Mouse (Mus musculus): ENCODE data around the gene Fosb. TPM values are rescaled to one million over a fixed set of nuclear protein-coding genes. Genes with fewer than 3 reads are reported as not detected.
A peak's percentile ranks its signal among the peaks of the same experiment; 100 is the strongest.
"Not testable (repeated sequence)": the region's sequence is repeated elsewhere in the genome, so short reads cannot be mapped to it uniquely, and the experiment has no call there.

Gene Fosb
- polyA plus RNA-seq, 1 experiment from 2014 or later = 0.07 TPM

GRCm38 (mm10) chr7:19284763-19285162 is 25.1 kb downstream of the Fosb start:
- WGBS = 26% methylated on average over 4 of the region's 4 CpGs
- H3K27ac ChIP-seq (ENCODE audit: low read length) = no peak overlapping the region
- no peaks in the 10 kb centered on the region for H3K9me3 ChIP-seq (ENCODE audit: control insufficient read depth, low read depth, low read length)
- no peak overlapping the region for H3K9ac ChIP-seq (replicated peaks; ENCODE audit: low read depth, low read length)
- no peaks in the 10 kb centered on the region for H3K36me3 ChIP-seq (ENCODE audit: control insufficient read depth, insufficient read depth, low read length)
- no peak for ATAC-seq (ENCODE audit: insufficient number of reproducible peaks, insufficient read depth, low FRiP score, low read depth)
- H3K4me3 ChIP-seq (ENCODE audit: low read depth, low read length) = no peak overlapping the region
- H3K4me2 ChIP-seq (replicated peaks; ENCODE audit: low read depth, low read length) = no peak overlapping the region
- H3K27me3 ChIP-seq (ENCODE audit: control insufficient read depth, insufficient read depth, low read length) = peaks cover 14% of the 10 kb centered on the region
- peaks cover 7% of the 10 kb centered on the region; the same call in 1 of the 2 replicates for H3K4me1 ChIP-seq (ENCODE audit: control insufficient read depth, insufficient read depth, low read length)

- Histone ChIP-seq H3K4me2 (replicated peaks; ENCODE audit: low read depth, low read length) (peak overlapping the region; percentile 100), H3K4me1 (ENCODE audit: control insufficient read depth, insufficient read depth, low read length) (peaks cover 7% of the 10 kb centered on the region; the same call in 1 of the 2 replicates), H3K4me3 (ENCODE audit: low read depth, low read length) (0 out of 2 replicates have a peak overlapping the region, but pooled peaks have one; percentile 55), H3K9me3 (ENCODE audit: control insufficient read depth, low read depth, low read length) (no peaks in the 10 kb centered on the region), H3K27me3 (ENCODE audit: control insufficient read depth, insufficient read depth, low read length) (peaks cover 27% of the 10 kb centered on the region), H3K9ac (replicated peaks; ENCODE audit: low read depth, low read length) (no peak overlapping the region), H3K36me3 (ENCODE audit: control insufficient read depth, insufficient read depth, low read length) (no peaks in the 10 kb centered on the region), H3K27ac (ENCODE audit: low read length) (no peak overlapping the region)
- no peak for ATAC-seq (ENCODE audit: insufficient number of reproducible peaks, insufficient read depth, low FRiP score, low read depth)
- 42% methylated on average over 14 of the region's 14 CpGs for WGBS
These were observed 26.4 kb downstream of the Fosb start for GRCm38 (mm10) chr7:19283406-19283804.

GRCm38 (mm10) chr7:19282791-19283405 is 27.0 kb downstream of the Fosb start:
- Histone ChIP-seq H3K36me3 (ENCODE audit: control insufficient read depth, insufficient read depth, low read length) (no peaks in the 10 kb centered on the region), H3K27me3 (ENCODE audit: control insufficient read depth, insufficient read depth, low read length) (peaks cover 32% of the 10 kb centered on the region), H3K9ac (replicated peaks; ENCODE audit: low read depth, low read length) (no peak overlapping the region; the same call in 1 of the 2 replicates), H3K27ac (ENCODE audit: low read length) (no peak overlapping the region), H3K4me3 (ENCODE audit: low read depth, low read length) (peak overlapping the region; percentile 55), H3K4me1 (ENCODE audit: control insufficient read depth, insufficient read depth, low read length) (peaks cover 7% of the 10 kb centered on the region; the same call in 1 of the 2 replicates), H3K4me2 (replicated peaks; ENCODE audit: low read depth, low read length) (peak overlapping the region; percentile 100), H3K9me3 (ENCODE audit: control insufficient read depth, low read depth, low read length) (no peaks in the 10 kb centered on the region)
- WGBS = under 1% methylated on average over 34 of the region's 35 CpGs
- peak; percentile 54 for ATAC-seq (ENCODE audit: insufficient number of reproducible peaks, insufficient read depth, low FRiP score, low read depth)

- peaks cover 7% of the 10 kb centered on the region; the same call in 1 of the 2 replicates for H3K4me1 ChIP-seq (ENCODE audit: control insufficient read depth, insufficient read depth, low read length)
- WGBS = under 1% methylated on average over 37 of the region's 37 CpGs
- H3K4me3 ChIP-seq (ENCODE audit: low read depth, low read length) = peak within 1 kb of the TSS; percentile 55
- peaks cover 34% of the 10 kb centered on the region for H3K27me3 ChIP-seq (ENCODE audit: control insufficient read depth, insufficient read depth, low read length)
- H3K36me3 ChIP-seq (ENCODE audit: control insufficient read depth, insufficient read depth, low read length) = no peaks in the 10 kb centered on the region
- H3K9me3 ChIP-seq (ENCODE audit: control insufficient read depth, low read depth, low read length) = no peaks in the 10 kb centered on the region
- H3K9ac ChIP-seq (replicated peaks; ENCODE audit: low read depth, low read length) = no peak within 1 kb of the TSS; the same call in 1 of the 2 replicates
- no peak within 1 kb of the TSS for H3K27ac ChIP-seq (ENCODE audit: low read length)
- ATAC-seq (ENCODE audit: insufficient number of reproducible peaks, insufficient read depth, low FRiP score, low read depth) = peak; percentile 86
- peak within 1 kb of the TSS; percentile 100 for H3K4me2 ChIP-seq (replicated peaks; ENCODE audit: low read depth, low read length)
These were observed 27.5 kb downstream of the Fosb start, which contains the start of gene Rtn2 for GRCm38 (mm10) chr7:19282385-19282784. Rtn2 (plus strand) TSS chr7:19282624.

- H3K36me3 ChIP-seq (ENCODE audit: control insufficient read depth, insufficient read depth, low read length); H3K9me3 ChIP-seq (ENCODE audit: control insufficient read depth, low read depth, low read length); H3K9ac ChIP-seq (replicated peaks; ENCODE audit: low read depth, low read length); ATAC-seq (ENCODE audit: insufficient number of reproducible peaks, insufficient read depth, low FRiP score, low read depth); H3K4me1 ChIP-seq (ENCODE audit: control insufficient read depth, insufficient read depth, low read length); H3K27ac ChIP-seq (ENCODE audit: low read length): not testable (repeated sequence)
- Histone ChIP-seq H3K4me3 (ENCODE audit: low read depth, low read length) (peak overlapping the region; percentile 55; the same call in 1 of the 2 replicates), H3K27me3 (ENCODE audit: control insufficient read depth, insufficient read depth, low read length) (peaks cover 34% of the 10 kb centered on the region), H3K4me2 (replicated peaks; ENCODE audit: low read depth, low read length) (peak overlapping the region; percentile 100)
- WGBS = 27% methylated on average over 6 of the region's 6 CpGs
These were observed 28.1 kb downstream of the Fosb start for GRCm38 (mm10) chr7:19281680-19282304.

GRCm38 (mm10) chr7:19279581-19280114 is 30.2 kb downstream of the Fosb start, which contains the start of gene Ppm1n:
Ppm1n (minus strand) TSS chr7:19280064.
- Histone ChIP-seq H3K4me1 (ENCODE audit: control insufficient read depth, insufficient read depth, low read length) (peaks cover 7% of the 10 kb centered on the region; the same call in 1 of the 2 replicates), H3K27me3 (ENCODE audit: control insufficient read depth, insufficient read depth, low read length) (peaks cover 34% of the 10 kb centered on the region), H3K4me3 (ENCODE audit: low read depth, low read length) (peak within 1 kb of the TSS; percentile 15), H3K27ac (ENCODE audit: low read length) (no peak within 1 kb of the TSS), H3K9me3 (ENCODE audit: control insufficient read depth, low read depth, low read length) (no peaks in the 10 kb centered on the region), H3K9ac (replicated peaks; ENCODE audit: low read depth, low read length) (no peak within 1 kb of the TSS), H3K36me3 (ENCODE audit: control insufficient read depth, insufficient read depth, low read length) (no peaks in the 10 kb centered on the region), H3K4me2 (replicated peaks; ENCODE audit: low read depth, low read length) (peak within 1 kb of the TSS; percentile 31)
- WGBS = under 1% methylated on average over 46 of the region's 46 CpGs
- no peak for ATAC-seq (ENCODE audit: insufficient number of reproducible peaks, insufficient read depth, low FRiP score, low read depth)

- Histone ChIP-seq H3K4me3 (ENCODE audit: low read depth, low read length) (peak overlapping the region; percentile 15), H3K27ac (ENCODE audit: low read length) (no peak overlapping the region), H3K9me3 (ENCODE audit: control insufficient read depth, low read depth, low read length) (no peaks in the 10 kb centered on the region), H3K4me1 (ENCODE audit: control insufficient read depth, insufficient read depth, low read length) (peaks cover 7% of the 10 kb centered on the region; the same call in 1 of the 2 replicates), H3K36me3 (ENCODE audit: control insufficient read depth, insufficient read depth, low read length) (no peaks in the 10 kb centered on the region), H3K9ac (replicated peaks; ENCODE audit: low read depth, low read length) (no peak overlapping the region), H3K4me2 (replicated peaks; ENCODE audit: low read depth, low read length) (peak overlapping the region; percentile 31), H3K27me3 (ENCODE audit: control insufficient read depth, insufficient read depth, low read length) (peaks cover 34% of the 10 kb centered on the region)
- 4% methylated on average over 34 of the region's 34 CpGs for whole genome bisulfite sequencing
- no peak for ATAC-seq (ENCODE audit: insufficient number of reproducible peaks, insufficient read depth, low FRiP score, low read depth)
These were observed 30.8 kb downstream of the Fosb start for GRCm38 (mm10) chr7:19279052-19279451.

- ATAC-seq (ENCODE audit: insufficient number of reproducible peaks, insufficient read depth, low FRiP score, low read depth) = no peak
- Histone ChIP-seq H3K4me3 (ENCODE audit: low read depth, low read length) (no peak overlapping the region), H3K4me1 (ENCODE audit: control insufficient read depth, insufficient read depth, low read length) (no peaks in the 10 kb centered on the region), H3K4me2 (replicated peaks; ENCODE audit: low read depth, low read length) (no peak overlapping the region), H3K27ac (ENCODE audit: low read length) (no peak overlapping the region), H3K9ac (replicated peaks; ENCODE audit: low read depth, low read length) (no peak overlapping the region), H3K36me3 (ENCODE audit: control insufficient read depth, insufficient read depth, low read length) (no peaks in the 10 kb centered on the region), H3K9me3 (ENCODE audit: control insufficient read depth, low read depth, low read length) (no peaks in the 10 kb centered on the region), H3K27me3 (ENCODE audit: control insufficient read depth, insufficient read depth, low read length) (peaks cover 31% of the 10 kb centered on the region)
- WGBS = 54% methylated on average over 4 of the region's 4 CpGs
These were observed 33.6 kb downstream of the Fosb start for GRCm38 (mm10) chr7:19276253-19276652.

Data from stomach, embryonic 14.5 days (tissue).